Mouse (Mus musculus) sigmoid colon, adult 10 weeks (tissue): ENCODE measurements around the gene Olfr924. TPM values are rescaled to one million over a fixed set of nuclear protein-coding genes. Genes with fewer than 3 reads are reported as not detected.

Experiments
- polyA plus RNA-seq: library from polyadenylated mRNA; stranded (reverse); fragments of 350-450 nt; fragmentation: Illumina TruSeq; extraction: RNeasy Lipid Tissue Mini Kit (QIAGEN cat#74804); gene quantifications from one replicate; pipeline ENCODE4 v1.2.3, GENCODE M21; 2014; ENCODE audit warnings: low read depth, low replicate concordance

The Olfr924 gene
- polyA plus RNA-seq: not detected

DNA sequence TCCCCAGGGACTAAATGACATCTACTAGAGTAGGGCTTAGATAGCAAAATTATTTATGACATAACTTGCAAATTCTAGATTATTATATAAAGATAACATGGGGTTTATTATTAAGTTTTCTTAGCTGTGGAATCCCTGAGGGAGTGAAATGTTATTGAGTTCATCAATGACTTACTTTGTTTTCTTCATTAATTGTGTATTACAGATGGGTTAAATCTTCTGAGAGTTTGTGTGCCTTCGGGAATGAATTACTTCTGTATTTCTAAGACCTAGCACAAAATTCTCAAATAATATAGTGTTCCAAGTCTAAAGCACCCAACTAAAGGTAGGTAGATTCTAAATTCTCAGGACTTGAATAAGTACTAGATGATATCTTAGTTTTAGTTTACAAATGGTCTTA lies at the start of gene Olfr924:
TSS of gene Olfr924 (plus strand) at position 301 of the 400 bp plus-strand sequence.

GRCm38 (mm10) chr9:38814314-38814713 lies 29.9 kb upstream of the Olfr924 start, which contains the start of gene Olfr922:
Gene Olfr922, plus strand, starts transcription at chr9:38814614.

GRCm38 (mm10) chr9:38826245-38826644 lies 18.0 kb upstream of the Olfr924 start, which contains the start of gene Olfr923:
Gene Olfr923, plus strand, starts transcription at chr9:38826545.

GRCm38 (mm10) chr9:38854760-38855159 lies 10.5 kb downstream of the Olfr924 start, which contains the start of gene Olfr26:
Gene Olfr26, plus strand, starts transcription at chr9:38855060.

GRCm38 (mm10) chr9:38876826-38877225 lies 32.6 kb downstream of the Olfr924 start, which contains the start of gene Olfr926:
Gene Olfr926, plus strand, starts transcription at chr9:38877126.

Other genes with a start within 250 kb of the Olfr924 start
- gene Olfr914, start 239.3 kb upstream of the Olfr924 start, polyA plus RNA-seq: not detected
- gene Olfr916, start 184.6 kb upstream of the Olfr924 start, polyA plus RNA-seq: not detected
- not detected for gene Olfr917, start 178.6 kb upstream of the Olfr924 start, polyA plus RNA-seq
- gene Olfr918, start 169.8 kb upstream of the Olfr924 start, polyA plus RNA-seq: not detected
- gene Olfr919, start 140.8 kb upstream of the Olfr924 start, polyA plus RNA-seq: not detected
- gene Vwa5a, start 126.2 kb upstream of the Olfr924 start, polyA plus RNA-seq: 128 TPM
- gene Olfr920, start 92.2 kb upstream of the Olfr924 start, polyA plus RNA-seq: 2.1 TPM
- gene Olfr921, start 71.4 kb upstream of the Olfr924 start, polyA plus RNA-seq: not detected
- not detected for gene Olfr922, start 29.8 kb upstream of the Olfr924 start, polyA plus RNA-seq
- gene Olfr923, start 17.9 kb upstream of the Olfr924 start, polyA plus RNA-seq: not detected
- not detected for gene Olfr26, start 10.6 kb downstream of the Olfr924 start, polyA plus RNA-seq
- gene Olfr926, start 32.7 kb downstream of the Olfr924 start, polyA plus RNA-seq: not detected
- not detected for gene Olfr930, start 85.4 kb downstream of the Olfr924 start, polyA plus RNA-seq
- not detected for gene Olfr933, start 127.9 kb downstream of the Olfr924 start, polyA plus RNA-seq
- not detected for gene Olfr934, start 143.9 kb downstream of the Olfr924 start, polyA plus RNA-seq
- gene Olfr935, start 155.2 kb downstream of the Olfr924 start, polyA plus RNA-seq: not detected
- not detected for gene Olfr146, start 178.9 kb downstream of the Olfr924 start, polyA plus RNA-seq
- gene Olfr937, start 220.5 kb downstream of the Olfr924 start, polyA plus RNA-seq: not detected
- not detected for gene Olfr938, start 234.4 kb downstream of the Olfr924 start, polyA plus RNA-seq